Mouse (Mus musculus) small intestine, adult 2 months (tissue): ENCODE measurements at regions not wholly inside any gene's neighbourhood (a gene's known extent, or its start where the extent isn't known, plus 50 kb on each side); places are given as distances from the start of the nearest gene placed in this dataset.

ENCODE experiments used
- H3K27ac ChIP-seq: fragments of 200-500 bp; 2 replicates; pipeline ENCODE4 v1.5.1; 2012; ENCODE audit warnings: low read depth, low read length, control low read depth, inconsistent platforms; ENCODE audit not compliant: insufficient read depth
- H3K27me3 ChIP-seq: fragments of 200-500 bp; 2 replicates; pipeline ENCODE4 v1.6.1; 2012; ENCODE audit warnings: mild to moderate bottlenecking, moderate library complexity, low read length, inconsistent platforms; ENCODE audit not compliant: control insufficient read depth, insufficient read depth
- H3K36me3 ChIP-seq: fragments of 200-500 bp; 2 replicates; pipeline ENCODE4 v1.6.1; 2012; ENCODE audit warnings: mild to moderate bottlenecking, low read length, control low read depth, inconsistent platforms; ENCODE audit not compliant: control insufficient read depth, insufficient read depth
- H3K4me1 ChIP-seq: fragments of 200-500 bp; 2 replicates; pipeline ENCODE4 v1.6.1; 2012; ENCODE audit warnings: low read length, inconsistent platforms, mixed read lengths; ENCODE audit not compliant: control insufficient read depth, insufficient read depth, insufficient read length
- H3K4me3 ChIP-seq: fragments of 200-500 bp; 2 replicates; pipeline ENCODE4 v1.5.1; 2012; ENCODE audit warnings: low read depth, mild to moderate bottlenecking, control low read depth, inconsistent platforms, low read length, moderate library complexity
- CTCF ChIP-seq: fragments of 200-500 bp; IDR thresholded peaks from 2 replicates; pipeline ENCODE4 v1.5.1; 2012; ENCODE audit warnings: low read depth, mild to moderate bottlenecking, control low read depth, inconsistent platforms, low read length, moderate library complexity, mixed read lengths; ENCODE audit not compliant: insufficient replicate concordance, insufficient read length; ENCODE audit errors: extremely low read depth
- POLR2A ChIP-seq: fragments of 200-500 bp; IDR thresholded peaks from 2 replicates; pipeline ENCODE4 v1.6.1; 2012; ENCODE audit warnings: low read depth, mild to moderate bottlenecking, control low read depth, inconsistent platforms, low read length, moderate library complexity
- WGBS: fragments of 180-500 bp; shearing (Covaris S2); methylation state at CpG from one replicate; pipeline ENCODE4 v1.1.7; 2018; 5-methylcytosine and 5-hydroxymethylcytosine counted together

DNA sequence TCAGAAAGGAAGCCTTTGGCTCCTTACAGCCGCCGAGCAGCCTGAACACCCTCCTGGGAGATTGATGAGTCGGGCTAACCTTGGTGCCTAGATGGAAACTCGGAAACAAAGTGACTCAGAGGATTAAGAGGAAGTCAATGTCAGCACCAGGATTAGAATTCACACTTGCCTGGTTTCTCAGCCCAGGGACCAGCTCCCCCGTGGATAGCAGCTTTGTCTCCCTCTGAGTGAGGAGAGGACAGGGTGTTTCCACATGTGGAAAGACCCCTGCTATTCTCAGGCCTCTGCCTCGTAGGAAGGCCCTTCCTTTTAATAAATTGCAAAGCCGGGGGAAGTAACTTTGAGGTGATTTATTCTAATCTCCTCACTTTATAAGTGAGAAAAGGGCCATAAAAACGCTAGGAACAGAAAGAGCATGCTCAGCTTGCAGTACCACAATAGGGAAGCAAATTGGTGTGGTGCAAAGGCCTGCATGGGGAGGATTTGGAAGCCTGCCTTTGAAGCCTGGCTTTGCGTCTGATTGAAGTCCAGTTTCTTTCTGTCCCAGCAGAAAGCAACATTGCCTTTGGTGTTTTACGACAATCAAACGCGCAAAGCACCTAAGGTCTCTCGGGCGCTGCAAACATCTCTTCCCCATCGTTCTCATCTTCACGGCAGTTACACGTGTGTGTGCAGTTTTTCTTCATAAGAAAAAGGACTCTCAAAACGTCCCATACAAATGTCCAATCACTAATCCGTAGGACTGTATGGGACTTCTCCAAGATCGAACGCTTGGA lies 242.8 kb downstream of the Ndfip2 start:
- 44% methylated on average over 21 of the region's 21 CpGs for WGBS
- H3K27ac ChIP-seq = no peak overlapping the region

DNA sequence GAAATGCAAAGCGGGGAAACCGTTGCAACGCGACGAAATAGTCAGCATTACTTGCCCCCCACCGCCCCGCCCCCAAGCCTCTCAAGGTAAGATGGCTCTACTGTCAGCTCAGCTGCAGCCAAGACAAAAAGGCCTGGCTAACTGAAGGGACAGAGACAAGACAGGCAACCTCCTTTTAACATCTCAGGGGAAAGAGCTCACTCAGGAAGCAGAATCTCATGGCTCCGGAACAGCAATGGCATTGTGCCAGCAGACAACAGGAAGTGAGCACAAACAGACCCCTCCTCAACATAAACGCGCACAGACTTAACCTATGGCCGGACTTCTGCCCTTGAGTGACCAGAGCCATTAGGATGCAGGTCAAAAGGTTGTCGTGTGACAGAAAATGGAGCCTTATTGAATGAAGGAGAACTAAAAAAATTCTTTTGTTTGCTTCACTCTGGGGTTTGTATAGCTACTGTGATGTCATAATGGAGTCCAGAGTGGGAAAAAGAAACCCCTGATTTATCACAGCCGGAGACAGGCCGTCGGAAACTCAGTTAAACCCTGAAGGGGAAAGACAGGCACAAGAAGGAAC lies 241.0 kb downstream of the Ndfip2 start:
- Histone ChIP-seq H3K4me3 (no peak overlapping the region), H3K27me3 (no peaks in the 10 kb centered on the region), H3K27ac (no peak overlapping the region), H3K36me3 (no peaks in the 10 kb centered on the region), H3K4me1 (peaks cover 5% of the 10 kb centered on the region; the same call in 1 of the 2 replicates)
- WGBS = 49% methylated on average over 15 of the region's 15 CpGs
- no peak for TF ChIP-seq CTCF

More for the DNA sequence above, 242.8 kb downstream of the Ndfip2 start:
- Histone ChIP-seq H3K4me1 (peaks cover 5% of the 10 kb centered on the region; the same call in 1 of the 2 replicates), H3K27me3 (no peaks in the 10 kb centered on the region), H3K36me3 (no peaks in the 10 kb centered on the region), H3K4me3 (no peak overlapping the region)
- TF ChIP-seq CTCF (no peak), POLR2A (no peak)

DNA sequence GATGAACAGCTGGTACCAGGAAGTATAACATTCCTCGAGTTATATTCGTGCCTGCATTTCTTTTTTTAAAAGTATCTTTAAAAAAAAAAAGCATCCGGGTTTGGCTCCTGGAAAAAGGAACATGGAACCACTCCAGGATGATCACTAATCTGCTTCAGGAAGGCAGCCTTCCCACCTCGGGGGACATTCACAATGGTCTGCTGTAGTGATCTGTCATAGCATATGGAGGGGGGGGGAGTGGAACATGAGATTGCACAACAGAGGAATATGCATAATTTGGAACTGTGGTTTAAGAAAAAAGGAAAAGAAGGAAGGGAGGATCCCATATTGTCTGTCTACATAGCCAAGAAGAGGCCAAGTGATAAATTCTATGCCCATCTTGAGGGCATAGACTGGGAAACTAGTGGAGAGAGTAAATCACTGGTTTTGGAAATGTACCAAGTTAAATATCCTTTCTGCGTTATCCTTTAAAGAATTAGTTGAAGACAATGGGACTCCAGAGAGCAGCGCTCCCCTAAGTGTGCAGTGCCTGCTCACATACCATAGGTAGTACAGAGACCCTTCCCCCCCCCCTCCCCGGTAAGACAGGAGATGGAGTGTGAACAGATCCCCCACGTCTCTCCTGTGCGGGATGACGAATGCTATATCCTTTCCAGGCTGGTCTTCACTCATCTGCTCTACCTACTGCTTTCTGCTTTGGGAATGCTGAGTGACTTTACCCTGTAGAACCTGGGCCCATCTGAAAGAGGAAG lies 240.0 kb downstream of the Ndfip2 start:
- peaks cover 5% of the 10 kb centered on the region; the same call in 1 of the 2 replicates for H3K4me1 ChIP-seq
- H3K27me3 ChIP-seq = no peaks in the 10 kb centered on the region
- no peak overlapping the region for H3K4me3 ChIP-seq
- 67% methylated on average over 10 of the region's 10 CpGs for WGBS
- H3K27ac ChIP-seq = no peak overlapping the region
- TF ChIP-seq CTCF (no peak), POLR2A (no peak)
- H3K36me3 ChIP-seq = no peaks in the 10 kb centered on the region

DNA sequence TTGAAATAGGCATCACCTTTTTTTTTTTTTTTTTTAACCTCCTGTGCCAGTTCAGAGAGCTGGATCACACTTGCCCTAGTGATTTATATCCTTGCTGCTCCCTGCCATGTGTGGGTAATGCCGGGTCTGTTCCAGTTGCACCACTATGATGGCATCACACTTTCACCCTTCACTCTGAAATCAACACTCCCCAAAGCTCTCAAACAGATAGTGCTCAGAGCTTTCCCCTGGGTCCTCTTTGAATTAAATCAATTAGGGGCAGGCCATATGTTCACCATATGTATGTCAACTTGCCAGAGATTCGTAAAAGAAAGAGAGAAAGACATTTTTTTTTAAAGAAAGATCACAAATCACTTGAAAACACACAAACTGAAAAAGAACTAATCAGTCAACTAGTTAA lies 236.8 kb downstream of the Ndfip2 start:
- Histone ChIP-seq H3K27ac (no peak overlapping the region), H3K4me3 (no peak overlapping the region), H3K27me3 (no peaks in the 10 kb centered on the region), H3K36me3 (no peaks in the 10 kb centered on the region), H3K4me1 (no peaks in the 10 kb centered on the region)
- TF ChIP-seq CTCF (no peak), POLR2A (no peak)
- 73% methylated on average over 2 of the region's 2 CpGs for WGBS

DNA sequence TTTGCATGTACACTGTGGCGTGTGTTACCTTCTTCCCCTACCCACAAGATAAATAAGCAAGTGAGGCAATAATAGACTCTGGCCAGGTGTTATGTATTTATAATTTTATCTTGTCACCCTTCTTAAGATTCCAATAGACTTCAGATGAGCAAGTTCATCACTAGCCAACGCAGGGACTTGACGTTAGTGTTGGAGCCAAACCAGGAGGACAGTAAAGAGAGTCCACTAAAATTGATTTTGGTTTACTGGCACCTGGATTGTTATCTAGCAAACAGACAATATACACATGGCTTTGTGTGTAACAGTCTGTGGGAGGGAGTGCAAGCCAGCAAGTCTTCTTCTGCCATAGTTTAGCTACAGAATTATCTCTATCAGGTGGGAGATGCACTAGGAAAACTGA lies 236.0 kb downstream of the Ndfip2 start:
- no peak overlapping the region for H3K4me3 ChIP-seq
- H3K4me1 ChIP-seq = no peaks in the 10 kb centered on the region
- WGBS = 66% methylated on average over 3 of the region's 3 CpGs
- no peaks in the 10 kb centered on the region for H3K36me3 ChIP-seq
- H3K27ac ChIP-seq = no peak overlapping the region
- no peaks in the 10 kb centered on the region for H3K27me3 ChIP-seq
- no peak for TF ChIP-seq POLR2A
- no peak for TF ChIP-seq CTCF

DNA sequence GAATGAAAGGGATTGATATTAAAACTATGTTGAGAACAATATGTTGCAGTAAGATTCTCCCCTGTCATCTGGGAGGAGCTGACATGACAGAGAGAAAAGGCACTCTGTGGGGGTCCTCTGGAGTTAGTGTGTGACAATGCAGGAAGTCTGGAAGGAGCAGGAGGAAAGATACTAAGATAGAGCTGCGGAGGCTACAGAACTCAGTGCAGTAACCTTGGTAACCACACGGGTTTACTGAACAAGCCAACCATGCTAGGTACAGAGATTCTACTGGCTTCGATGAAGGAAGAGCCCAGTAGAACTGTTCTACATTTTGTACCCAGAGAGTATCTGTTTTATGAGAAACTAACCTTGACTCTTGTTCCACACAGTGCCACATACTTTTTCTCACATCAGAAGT lies 231.8 kb downstream of the Ndfip2 start:
- H3K36me3 ChIP-seq = no peaks in the 10 kb centered on the region
- H3K4me3 ChIP-seq = no peak overlapping the region
- 52% methylated on average over 3 of the region's 3 CpGs for WGBS

DNA sequence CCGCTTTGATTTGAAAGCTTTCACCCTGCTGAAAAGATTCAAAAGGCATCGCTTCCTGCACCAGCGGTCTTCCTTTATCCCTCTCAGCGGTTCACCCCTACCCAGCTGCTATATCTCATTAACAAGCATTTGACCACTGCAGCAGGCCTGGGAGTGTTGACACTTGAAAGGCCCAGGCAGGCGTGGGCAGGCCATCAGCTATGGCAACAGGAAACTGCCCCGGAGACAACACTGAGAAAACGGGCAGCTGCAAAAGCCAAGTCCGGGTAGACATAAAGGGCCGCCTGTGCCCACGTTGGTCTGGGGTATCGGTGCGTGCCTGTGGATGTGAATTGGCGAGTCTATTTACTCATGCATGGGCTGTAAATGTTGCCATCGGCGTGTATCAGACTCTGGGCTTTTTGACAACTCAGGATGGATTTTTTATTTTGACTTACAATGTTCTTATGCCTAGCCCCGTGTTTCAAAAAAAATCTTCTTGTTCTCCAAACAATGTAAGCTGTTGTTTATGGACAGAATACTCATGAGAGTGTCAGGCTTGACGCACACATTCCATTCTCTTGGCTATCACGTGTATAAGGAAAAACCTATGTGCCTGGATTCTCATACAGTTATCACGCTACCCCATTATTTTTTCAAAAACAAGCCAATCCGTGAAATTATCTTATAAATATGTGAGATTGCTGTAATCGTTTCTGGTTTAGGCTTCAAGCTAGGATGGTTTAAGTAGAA lies 225.1 kb downstream of the Ndfip2 start:
- 25% methylated on average over 21 of the region's 21 CpGs for WGBS
- Histone ChIP-seq H3K27ac (no peak overlapping the region), H3K4me1 (peaks cover 5% of the 10 kb centered on the region; the same call in 1 of the 2 replicates), H3K4me3 (peak overlapping the region; percentile 37), H3K36me3 (no peaks in the 10 kb centered on the region), H3K27me3 (no peaks in the 10 kb centered on the region)
- TF ChIP-seq CTCF (no peak), POLR2A (no peak)

More for the DNA sequence above, 231.8 kb downstream of the Ndfip2 start:
- H3K4me1 ChIP-seq = no peaks in the 10 kb centered on the region
- H3K27me3 ChIP-seq = no peaks in the 10 kb centered on the region
- H3K27ac ChIP-seq = no peak overlapping the region
- no peak for TF ChIP-seq POLR2A
- no peak for TF ChIP-seq CTCF
